Mouse (Mus musculus): ENCODE data around the gene Mlycd. TPM values are rescaled to one million over a fixed set of nuclear protein-coding genes. Genes with fewer than 3 reads are reported as not detected.

The Mlycd gene
- polyA plus RNA-seq, 1 experiment from 2014 or later = 16.6 TPM

- Histone ChIP-seq H3K27me3 (replicated peaks; ENCODE audit: control insufficient read depth, insufficient read depth, low read length) (no peaks in the 10 kb centered on the region), H3K27ac (ENCODE audit: low read depth, low read length) (no peak overlapping the region), H3K36me3 (ENCODE audit: control insufficient read depth, insufficient read depth, low read length) (peaks cover 35% of the 10 kb centered on the region), H3K4me1 (ENCODE audit: control insufficient read depth, insufficient read depth, low read length) (no peaks in the 10 kb centered on the region), H3K9me3 (replicated peaks; ENCODE audit: control insufficient read depth, low read length) (no peaks in the 10 kb centered on the region), H3K4me3 (ENCODE audit: low read depth, low read length) (no peak overlapping the region), H3K9ac (ENCODE audit: low read length) (peak overlapping the region; percentile 46), H3K4me2 (ENCODE audit: low read length) (peak overlapping the region; percentile 41)
- WGBS = 13% methylated on average over 18 of the region's 18 CpGs
- peak; percentile 81 for ATAC-seq
- peak; percentile 87 for DNase-seq (ENCODE audit: low spot score)
These were observed 18.2 kb downstream of the Mlycd start for GRCm38 (mm10) chr8:119412735-119413498.

DNA sequence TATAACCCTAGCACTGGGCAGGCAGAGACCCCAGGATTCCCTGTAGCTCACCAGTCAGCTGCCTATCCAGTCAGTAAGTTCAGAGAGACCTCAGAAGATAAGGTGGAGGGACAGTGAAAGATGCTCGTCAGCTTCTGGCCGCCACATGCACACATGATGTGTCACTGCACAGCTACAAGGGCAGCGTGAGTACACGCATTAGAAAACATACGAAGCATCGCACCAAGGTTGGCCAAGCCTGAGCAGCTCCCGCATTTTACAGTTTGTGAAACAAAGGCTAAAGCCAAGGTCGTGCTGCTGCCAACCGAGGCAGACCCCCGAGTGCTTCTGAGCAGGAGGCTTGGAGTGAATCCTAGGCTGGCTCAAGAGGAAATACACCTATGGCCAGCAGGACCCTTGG lies 18.9 kb downstream of the Mlycd start:
- ATAC-seq = no peak

DNA sequence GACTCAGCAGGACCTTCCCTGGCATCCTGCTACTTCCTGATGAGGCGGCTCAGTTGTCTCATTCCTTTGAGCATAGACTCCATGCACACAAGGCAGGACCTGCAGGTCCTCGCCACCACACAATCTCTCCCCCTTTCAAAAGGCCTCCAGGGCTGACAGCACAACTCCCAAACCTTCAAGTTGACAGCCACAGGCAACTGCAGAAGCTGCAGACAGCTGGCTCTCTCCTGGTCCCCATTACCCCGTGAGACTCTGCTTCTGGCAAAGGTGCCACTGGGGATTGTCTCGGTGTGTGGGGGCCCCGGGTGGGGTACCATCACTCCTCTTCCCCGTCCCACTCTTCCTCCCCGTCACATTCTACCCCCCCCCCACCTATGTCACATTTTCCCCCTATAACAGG lies 25.6 kb downstream of the Mlycd start:
- H3K27ac ChIP-seq (ENCODE audit: low read depth, low read length) = no peak overlapping the region
- no peak overlapping the region for H3K4me3 ChIP-seq (ENCODE audit: low read depth, low read length)
- H3K27me3 ChIP-seq (replicated peaks; ENCODE audit: control insufficient read depth, insufficient read depth, low read length) = no peaks in the 10 kb centered on the region
- DNase-seq (ENCODE audit: low spot score) = no peak
- H3K4me1 ChIP-seq (ENCODE audit: control insufficient read depth, insufficient read depth, low read length) = no peaks in the 10 kb centered on the region
- H3K4me2 ChIP-seq (ENCODE audit: low read length) = no peak overlapping the region
- no peaks in the 10 kb centered on the region for H3K36me3 ChIP-seq (ENCODE audit: control insufficient read depth, insufficient read depth, low read length)
- H3K9me3 ChIP-seq (replicated peaks; ENCODE audit: control insufficient read depth, low read length) = no peaks in the 10 kb centered on the region
- no peak for ATAC-seq
- H3K9ac ChIP-seq (ENCODE audit: low read length) = no peak overlapping the region
- 72% methylated on average over 7 of the region's 7 CpGs for WGBS

More for the DNA sequence above, 18.9 kb downstream of the Mlycd start:
- Histone ChIP-seq H3K4me1 (ENCODE audit: control insufficient read depth, insufficient read depth, low read length) (no peaks in the 10 kb centered on the region), H3K4me2 (ENCODE audit: low read length) (no peak overlapping the region), H3K27me3 (replicated peaks; ENCODE audit: control insufficient read depth, insufficient read depth, low read length) (no peaks in the 10 kb centered on the region), H3K4me3 (ENCODE audit: low read depth, low read length) (no peak overlapping the region), H3K9me3 (replicated peaks; ENCODE audit: control insufficient read depth, low read length) (no peaks in the 10 kb centered on the region), H3K9ac (ENCODE audit: low read length) (no peak overlapping the region), H3K36me3 (ENCODE audit: control insufficient read depth, insufficient read depth, low read length) (peaks cover 29% of the 10 kb centered on the region), H3K27ac (ENCODE audit: low read depth, low read length) (no peak overlapping the region)
- 82% methylated on average over 10 of the region's 10 CpGs for WGBS
- no peak for DNase-seq (ENCODE audit: low spot score)

- 61% methylated on average over 9 of the region's 9 CpGs for WGBS
- no peak for ATAC-seq
- H3K36me3 ChIP-seq (ENCODE audit: control insufficient read depth, insufficient read depth, low read length) = no peaks in the 10 kb centered on the region
- no peak overlapping the region for H3K4me3 ChIP-seq (ENCODE audit: low read depth, low read length)
- H3K4me1 ChIP-seq (ENCODE audit: control insufficient read depth, insufficient read depth, low read length) = no peaks in the 10 kb centered on the region
- H3K27ac ChIP-seq (ENCODE audit: low read depth, low read length) = no peak overlapping the region
- H3K9me3 ChIP-seq (replicated peaks; ENCODE audit: control insufficient read depth, low read length) = no peaks in the 10 kb centered on the region
- no peaks in the 10 kb centered on the region for H3K27me3 ChIP-seq (replicated peaks; ENCODE audit: control insufficient read depth, insufficient read depth, low read length)
- H3K9ac ChIP-seq (ENCODE audit: low read length) = no peak overlapping the region
- no peak for DNase-seq (ENCODE audit: low spot score)
- H3K4me2 ChIP-seq (ENCODE audit: low read length) = no peak overlapping the region
These were observed 27.0 kb downstream of the Mlycd start for GRCm38 (mm10) chr8:119421603-119422122.

- DNase-seq (ENCODE audit: low spot score) = peak; percentile 15
- Histone ChIP-seq H3K9ac (ENCODE audit: low read length) (no peak overlapping the region), H3K4me3 (ENCODE audit: low read depth, low read length) (no peak overlapping the region), H3K4me2 (ENCODE audit: low read length) (no peak overlapping the region), H3K27ac (ENCODE audit: low read depth, low read length) (no peak overlapping the region), H3K27me3 (replicated peaks; ENCODE audit: control insufficient read depth, insufficient read depth, low read length) (no peaks in the 10 kb centered on the region), H3K4me1 (ENCODE audit: control insufficient read depth, insufficient read depth, low read length) (no peaks in the 10 kb centered on the region), H3K9me3 (replicated peaks; ENCODE audit: control insufficient read depth, low read length) (no peaks in the 10 kb centered on the region), H3K36me3 (ENCODE audit: control insufficient read depth, insufficient read depth, low read length) (no peaks in the 10 kb centered on the region)
- no peak for ATAC-seq
- WGBS = 53% methylated on average over 9 of the region's 9 CpGs
These were observed 27.5 kb downstream of the Mlycd start for GRCm38 (mm10) chr8:119422123-119422711.

DNA sequence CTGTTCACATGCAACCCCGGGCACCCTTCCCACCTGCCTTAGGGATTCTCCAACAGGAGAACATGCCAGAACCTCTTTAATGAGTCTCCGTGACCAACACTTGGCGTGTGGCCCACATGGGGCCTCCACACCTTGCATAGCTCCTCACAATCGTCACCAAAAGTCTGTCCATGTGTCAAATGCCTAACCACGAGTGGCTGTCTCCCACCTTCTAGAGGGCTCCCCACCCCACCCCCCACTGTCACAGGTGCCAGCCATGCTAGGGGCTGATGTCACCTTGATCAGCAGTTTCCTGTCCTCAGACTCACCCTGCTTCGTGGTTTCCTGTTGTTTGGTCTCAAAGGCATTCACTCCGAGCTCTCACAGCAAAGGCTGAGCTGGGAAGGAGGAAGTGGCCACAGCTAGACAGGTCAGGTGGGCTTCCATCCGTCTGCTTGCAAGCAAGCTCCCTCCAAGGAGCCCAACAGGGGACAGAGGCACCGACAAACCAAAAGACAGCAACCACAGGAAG lies 29.0 kb downstream of the Mlycd start:
- WGBS = 69% methylated on average over 9 of the region's 9 CpGs
- H3K36me3 ChIP-seq (ENCODE audit: control insufficient read depth, insufficient read depth, low read length) = no peaks in the 10 kb centered on the region
- DNase-seq (ENCODE audit: low spot score) = peak; percentile 32
- no peak overlapping the region for H3K27ac ChIP-seq (ENCODE audit: low read depth, low read length)
- no peak overlapping the region for H3K4me3 ChIP-seq (ENCODE audit: low read depth, low read length)
- H3K9me3 ChIP-seq (replicated peaks; ENCODE audit: control insufficient read depth, low read length) = no peaks in the 10 kb centered on the region
- H3K4me1 ChIP-seq (ENCODE audit: control insufficient read depth, insufficient read depth, low read length) = no peaks in the 10 kb centered on the region
- no peak overlapping the region for H3K9ac ChIP-seq (ENCODE audit: low read length)
- no peaks in the 10 kb centered on the region for H3K27me3 ChIP-seq (replicated peaks; ENCODE audit: control insufficient read depth, insufficient read depth, low read length)
- no peak for ATAC-seq
- H3K4me2 ChIP-seq (ENCODE audit: low read length) = no peak overlapping the region

- ATAC-seq = no peak
- H3K4me3 ChIP-seq (ENCODE audit: low read depth, low read length) = no peak overlapping the region
- DNase-seq (ENCODE audit: low spot score) = no peak
- no peaks in the 10 kb centered on the region for H3K4me1 ChIP-seq (ENCODE audit: control insufficient read depth, insufficient read depth, low read length)
- H3K36me3 ChIP-seq (ENCODE audit: control insufficient read depth, insufficient read depth, low read length) = no peaks in the 10 kb centered on the region
- 85% methylated on average over 10 of the region's 10 CpGs for WGBS
- no peaks in the 10 kb centered on the region for H3K9me3 ChIP-seq (replicated peaks; ENCODE audit: control insufficient read depth, low read length)
- no peaks in the 10 kb centered on the region for H3K27me3 ChIP-seq (replicated peaks; ENCODE audit: control insufficient read depth, insufficient read depth, low read length)
- 0 out of 2 replicates have a peak overlapping the region, but pooled peaks have one; percentile 14 for H3K27ac ChIP-seq (ENCODE audit: low read depth, low read length)
- H3K4me2 ChIP-seq (ENCODE audit: low read length) = no peak overlapping the region
- no peak overlapping the region for H3K9ac ChIP-seq (ENCODE audit: low read length)
These were observed 29.6 kb downstream of the Mlycd start for GRCm38 (mm10) chr8:119424199-119424733.

- H3K9me3 ChIP-seq (replicated peaks; ENCODE audit: control insufficient read depth, low read length) = no peaks in the 10 kb centered on the region
- no peak overlapping the region for H3K4me2 ChIP-seq (ENCODE audit: low read length)
- H3K27ac ChIP-seq (ENCODE audit: low read depth, low read length) = no peak overlapping the region
- H3K4me3 ChIP-seq (ENCODE audit: low read depth, low read length) = no peak overlapping the region
- no peak overlapping the region for H3K9ac ChIP-seq (ENCODE audit: low read length)
- H3K27me3 ChIP-seq (replicated peaks; ENCODE audit: control insufficient read depth, insufficient read depth, low read length) = no peaks in the 10 kb centered on the region
- WGBS = 80% methylated on average over 10 of the region's 10 CpGs
- ATAC-seq = no peak
- H3K4me1 ChIP-seq (ENCODE audit: control insufficient read depth, insufficient read depth, low read length) = no peaks in the 10 kb centered on the region
- no peaks in the 10 kb centered on the region for H3K36me3 ChIP-seq (ENCODE audit: control insufficient read depth, insufficient read depth, low read length)
- no peak for DNase-seq (ENCODE audit: low spot score)
These were observed 30.1 kb downstream of the Mlycd start for GRCm38 (mm10) chr8:119424740-119425139.

DNA sequence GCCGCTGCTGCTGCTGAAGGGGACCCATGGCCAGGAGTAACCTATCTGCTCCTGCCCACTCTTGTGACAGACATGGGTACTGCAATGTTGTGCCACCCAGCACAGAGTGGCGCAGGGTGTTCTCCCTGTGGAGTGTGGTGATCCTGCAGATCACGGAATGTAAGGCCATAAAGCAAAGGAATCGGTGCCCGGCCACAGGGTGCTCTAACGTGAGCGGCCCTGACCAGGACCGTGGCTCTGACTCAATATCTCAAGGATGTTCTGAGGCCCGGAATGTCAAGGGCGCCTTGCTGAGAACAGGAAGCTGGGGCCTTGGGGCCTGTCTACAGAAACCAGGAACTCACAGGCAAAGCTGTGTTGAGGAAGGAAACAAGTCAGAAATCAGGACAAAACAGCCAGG lies 30.9 kb downstream of the Mlycd start:
- Histone ChIP-seq H3K4me1 (ENCODE audit: control insufficient read depth, insufficient read depth, low read length) (no peaks in the 10 kb centered on the region), H3K9me3 (replicated peaks; ENCODE audit: control insufficient read depth, low read length) (no peaks in the 10 kb centered on the region), H3K4me2 (ENCODE audit: low read length) (no peak overlapping the region), H3K36me3 (ENCODE audit: control insufficient read depth, insufficient read depth, low read length) (no peaks in the 10 kb centered on the region), H3K27me3 (replicated peaks; ENCODE audit: control insufficient read depth, insufficient read depth, low read length) (no peaks in the 10 kb centered on the region), H3K27ac (ENCODE audit: low read depth, low read length) (no peak overlapping the region), H3K9ac (ENCODE audit: low read length) (no peak overlapping the region), H3K4me3 (ENCODE audit: low read depth, low read length) (no peak overlapping the region)
- no peak for ATAC-seq
- no peak for DNase-seq (ENCODE audit: low spot score)
- 91% methylated on average over 10 of the region's 10 CpGs for WGBS

All from forebrain, embryonic 14.5 days (tissue).